In genomic region chr10:81376561-81377361, GRCm38 (mm10) we compare ENCODE assay signal across 8 mouse cellular contexts. TPM values are rescaled to one million over a fixed set of nuclear protein-coding genes. Genes with fewer than 3 reads are reported as not detected.
DNase-seq lines count a peak whose midpoint lies in the region; ATAC-seq and TF ChIP-seq lines count a peak whose summit lies in the region.

No protein-coding gene starts in this region.

- peak; percentile 34 for TF ChIP-seq CTCF in kidney, postnatal 0 days (IDR thresholded peaks at IDR 0.05; ENCODE audit: low read depth)

- H3K4me2 ChIP-seq in kidney, postnatal 0 days (ENCODE audit: low read length), result peak overlapping the region; percentile 82
- H3K4me2 ChIP-seq in hindbrain, embryonic 12.5 days (replicated peaks), result peak overlapping the region; percentile 82
- H3K4me2 ChIP-seq in midbrain, embryonic 14.5 days (ENCODE audit: low read length), result peak overlapping the region; percentile 91

- 29% methylated on average over 6 of the region's 6 CpGs for WGBS in kidney, postnatal 0 days
- 40% methylated on average over 6 of the region's 6 CpGs for WGBS in hindbrain, embryonic 12.5 days
- 45% methylated on average over 6 of the region's 6 CpGs for whole genome bisulfite sequencing in midbrain, embryonic 14.5 days

- peaks cover 12% of the 10 kb centered on the region for H3K4me1 ChIP-seq in kidney, postnatal 0 days (replicated peaks; ENCODE audit: insufficient read depth, low read length)
- peaks cover 29% of the 10 kb centered on the region for H3K4me1 ChIP-seq in hindbrain, embryonic 12.5 days
- peaks cover 20% of the 10 kb centered on the region for H3K4me1 ChIP-seq in midbrain, embryonic 14.5 days (ENCODE audit: control insufficient read depth, insufficient read depth, low read length)

- H3K36me3 ChIP-seq in kidney, postnatal 0 days (ENCODE audit: insufficient read depth, low read length), result peaks cover 18% of the 10 kb centered on the region; the same call in 1 of the 2 replicates
- H3K36me3 ChIP-seq in hindbrain, embryonic 12.5 days, result peaks cover 35% of the 10 kb centered on the region
- peaks cover 24% of the 10 kb centered on the region for H3K36me3 ChIP-seq in midbrain, embryonic 14.5 days (ENCODE audit: control insufficient read depth, insufficient read depth, low read length)

- H3K27me3 ChIP-seq in kidney, postnatal 0 days (ENCODE audit: insufficient read depth, low read length), result no peaks in the 10 kb centered on the region
- H3K27me3 ChIP-seq in hindbrain, embryonic 12.5 days, result no peaks in the 10 kb centered on the region
- H3K27me3 ChIP-seq in midbrain, embryonic 14.5 days (ENCODE audit: control insufficient read depth, insufficient read depth, low read length), result no peaks in the 10 kb centered on the region

- DNase-seq in kidney, postnatal 0 days (ENCODE audit: low spot score), result no peak
- DNase-seq in kidney, postnatal 36 days, result no peak
- peak; percentile 63 for DNase-seq in ZHBTc4 (ENCODE audit: low read depth, low spot score)
- no peak for DNase-seq in midbrain, embryonic 14.5 days
- DNase-seq in right cerebral cortex, postnatal 14 days, result no peak
- no peak for DNase-seq in frontal cortex, adult 2 months (ENCODE audit: extremely low spot score in 1 of 2, low spot score in 1 of 2)
- DNase-seq in cerebellum, postnatal 25 days, result no peak

- H3K27ac ChIP-seq in kidney, postnatal 0 days, result peak overlapping the region; percentile 65
- no peak overlapping the region for H3K27ac ChIP-seq in hindbrain, embryonic 12.5 days
- no peak overlapping the region for H3K27ac ChIP-seq in midbrain, embryonic 14.5 days (replicated peaks; ENCODE audit: low read depth, low read length)

- peak overlapping the region; percentile 82; the same call in 1 of the 2 replicates for H3K9ac ChIP-seq in kidney, postnatal 0 days (ENCODE audit: low read depth, low read length)
- peak overlapping the region; percentile 96 for H3K9ac ChIP-seq in hindbrain, embryonic 12.5 days
- peak overlapping the region; percentile 92; the same call in 1 of the 2 replicates for H3K9ac ChIP-seq in midbrain, embryonic 14.5 days (replicated peaks; ENCODE audit: low read length)

- peak overlapping the region; percentile 77 for H3K4me3 ChIP-seq in kidney, postnatal 0 days (replicated peaks; ENCODE audit: low read depth, low read length)
- peak overlapping the region; percentile 88 for H3K4me3 ChIP-seq in hindbrain, embryonic 12.5 days
- peak overlapping the region; percentile 85 for H3K4me3 ChIP-seq in midbrain, embryonic 14.5 days (replicated peaks; ENCODE audit: low read depth, low read length)

- H3K9me3 ChIP-seq in kidney, postnatal 0 days (replicated peaks; ENCODE audit: low read length), result no peaks in the 10 kb centered on the region
- no peaks in the 10 kb centered on the region for H3K9me3 ChIP-seq in hindbrain, embryonic 12.5 days (replicated peaks)
- H3K9me3 ChIP-seq in midbrain, embryonic 14.5 days (ENCODE audit: control insufficient read depth, low read length), result no peaks in the 10 kb centered on the region

- ATAC-seq in kidney, postnatal 0 days (replicated peaks; ENCODE audit: low FRiP score, low read depth), result no peak
- no peak for ATAC-seq in hindbrain, embryonic 12.5 days (ENCODE audit: low FRiP score)
- no peak for ATAC-seq in midbrain, embryonic 14.5 days (ENCODE audit: low FRiP score, low TSS enrichment)

RNA-seq across cellular contexts. Expression of gene Fzr1, which starts 1.6 kb away (rescaled TPM):
- polyA plus RNA-seq in kidney, postnatal 0 days (2015; fragmentation: Nextera tagmentation; extraction: Ambion mirVana), result 67.5 and 70.6 TPM in 2 replicates
- polyA plus RNA-seq in hindbrain, embryonic 12.5 days (2016; fragmentation: Nextera tagmentation; extraction: Ambion mirVana), result 132 and 134 TPM in 2 replicates
- 122 and 146 TPM in 2 replicates for polyA plus RNA-seq in midbrain, embryonic 14.5 days (2014; fragmentation: Nextera tagmentation; extraction: Ambion mirVana)
- 66.9 and 71.6 TPM in 2 replicates for polyA plus RNA-seq in frontal cortex, adult 2 months (2012; rRNA removed)

RNA-seq across cellular contexts. Expression of gene Dohh, which starts 7.5 kb away (rescaled TPM):
- polyA plus RNA-seq in kidney, postnatal 0 days (2015; fragmentation: Nextera tagmentation; extraction: Ambion mirVana), result 74.3 and 80.6 TPM in 2 replicates
- polyA plus RNA-seq in hindbrain, embryonic 12.5 days (2016; fragmentation: Nextera tagmentation; extraction: Ambion mirVana), result 62.7 and 67.5 TPM in 2 replicates
- polyA plus RNA-seq in midbrain, embryonic 14.5 days (2014; fragmentation: Nextera tagmentation; extraction: Ambion mirVana), result 59.5 and 79.6 TPM in 2 replicates
- 92.2 and 105 TPM in 2 replicates for polyA plus RNA-seq in frontal cortex, adult 2 months (2012; rRNA removed)

RNA-seq across cellular contexts. Expression of gene Gm48551, which starts 7.5 kb away (rescaled TPM):
- 1.9 and 2.1 TPM in 2 replicates for polyA plus RNA-seq in kidney, postnatal 0 days (2015; fragmentation: Nextera tagmentation; extraction: Ambion mirVana)
- polyA plus RNA-seq in hindbrain, embryonic 12.5 days (2016; fragmentation: Nextera tagmentation; extraction: Ambion mirVana), result 5.7 and 5.9 TPM in 2 replicates
- 4.5 and 8.2 TPM in 2 replicates for polyA plus RNA-seq in midbrain, embryonic 14.5 days (2014; fragmentation: Nextera tagmentation; extraction: Ambion mirVana)
- polyA plus RNA-seq in frontal cortex, adult 2 months (2012; rRNA removed), result 6.9 and 8.9 TPM in 2 replicates

RNA-seq across cellular contexts. Expression of gene 4930404N11Rik, which starts 11.1 kb away (rescaled TPM):
- 0.45 and 0.59 TPM in 2 replicates for polyA plus RNA-seq in kidney, postnatal 0 days (2015; fragmentation: Nextera tagmentation; extraction: Ambion mirVana)
- 0.52 and 0.88 TPM in 2 replicates for polyA plus RNA-seq in hindbrain, embryonic 12.5 days (2016; fragmentation: Nextera tagmentation; extraction: Ambion mirVana)
- polyA plus RNA-seq in midbrain, embryonic 14.5 days (2014; fragmentation: Nextera tagmentation; extraction: Ambion mirVana), result 0.32 and 0.37 TPM in 2 replicates
- 0.67 and 0.68 TPM in 2 replicates for polyA plus RNA-seq in frontal cortex, adult 2 months (2012; rRNA removed)

RNA-seq across cellular contexts. Expression of gene Gm48552, which starts 12.0 kb away (rescaled TPM):
- 0.82 and 1.9 TPM in 2 replicates for polyA plus RNA-seq in kidney, postnatal 0 days (2015; fragmentation: Nextera tagmentation; extraction: Ambion mirVana)
- 1.1 and 2.4 TPM in 2 replicates for polyA plus RNA-seq in hindbrain, embryonic 12.5 days (2016; fragmentation: Nextera tagmentation; extraction: Ambion mirVana)
- 1.3 and 2.9 TPM in 2 replicates for polyA plus RNA-seq in midbrain, embryonic 14.5 days (2014; fragmentation: Nextera tagmentation; extraction: Ambion mirVana)
- 7.4 and 10.1 TPM in 2 replicates for polyA plus RNA-seq in frontal cortex, adult 2 months (2012; rRNA removed)
